Mouse (Mus musculus) liver, adult 2 months (tissue): ENCODE results near the gene Rnf103.

Experiments
- CTCF ChIP-seq: fragments of 200-500 bp; IDR thresholded peaks from 2 replicates; pipeline ENCODE4 v1.5.1; 2011; ENCODE audit warnings: low read depth, low read length, control low read depth
- POLR2A ChIP-seq: fragments of 200-500 bp; IDR thresholded peaks from 2 replicates; pipeline ENCODE4 v1.6.1; 2011; ENCODE audit warnings: low read length, control low read depth; ENCODE audit not compliant: insufficient read depth; ENCODE audit errors: extremely low read depth

GRCm38 (mm10) chr6:71481136-71481535 is 12.6 kb upstream of the Rnf103 start:
- TF ChIP-seq POLR2A (no peak), CTCF (no peak)
